Mouse (Mus musculus) erythroblast, embryonic 14.5 days (primary cell): ENCODE data around the gene Brms1. TPM values are rescaled to one million over a fixed set of nuclear protein-coding genes. Genes with fewer than 3 reads are reported as not detected.
"Not testable (repeated sequence)": the region's sequence is repeated elsewhere in the genome, so short reads cannot be mapped to it uniquely, and the experiment has no call there.

Source experiments
- H3K27me3 ChIP-seq: 2 replicates; pipeline ENCODE4 v1.6.1; 2012; ENCODE audit warnings: inconsistent platforms; ENCODE audit not compliant: control insufficient read depth
- H3K36me3 ChIP-seq: 2 replicates; pipeline ENCODE4 v1.6.1; 2012; ENCODE audit warnings: mild to moderate bottlenecking, inconsistent platforms; ENCODE audit not compliant: control insufficient read depth
- H3K4me1 ChIP-seq: 2 replicates; pipeline ENCODE4 v1.6.1; 2012; ENCODE audit warnings: inconsistent platforms; ENCODE audit not compliant: control insufficient read depth
- H3K4me3 ChIP-seq: replicated peaks from 2 replicates; pipeline ENCODE3; 2012; ENCODE audit warnings: moderate library complexity, mild to moderate bottlenecking, inconsistent platforms
- H3K9me3 ChIP-seq: 2 replicates; pipeline ENCODE4 v1.6.1; 2012; ENCODE audit warnings: low read length, inconsistent platforms, mixed read lengths; ENCODE audit not compliant: control insufficient read depth
- GATA1 ChIP-seq: IDR thresholded peaks from 2 replicates; pipeline ENCODE4 v1.6.1; 2012; ENCODE audit warnings: low read length, inconsistent platforms, mixed read lengths
- TAL1 ChIP-seq: IDR thresholded peaks from 3 replicates; pipeline ENCODE4 v1.6.1; 2012; ENCODE audit warnings: low read length, inconsistent platforms, mixed read lengths
- polyA plus RNA-seq: library from polyadenylated mRNA; stranded (reverse); fragments of >175 nt; gene quantifications from 2 replicates; pipeline ENCODE4 v1.2.3, GENCODE M21; 2012

Brms1 gene
- 4.1 and 7.0 TPM in 2 replicates for polyA plus RNA-seq

DNA sequence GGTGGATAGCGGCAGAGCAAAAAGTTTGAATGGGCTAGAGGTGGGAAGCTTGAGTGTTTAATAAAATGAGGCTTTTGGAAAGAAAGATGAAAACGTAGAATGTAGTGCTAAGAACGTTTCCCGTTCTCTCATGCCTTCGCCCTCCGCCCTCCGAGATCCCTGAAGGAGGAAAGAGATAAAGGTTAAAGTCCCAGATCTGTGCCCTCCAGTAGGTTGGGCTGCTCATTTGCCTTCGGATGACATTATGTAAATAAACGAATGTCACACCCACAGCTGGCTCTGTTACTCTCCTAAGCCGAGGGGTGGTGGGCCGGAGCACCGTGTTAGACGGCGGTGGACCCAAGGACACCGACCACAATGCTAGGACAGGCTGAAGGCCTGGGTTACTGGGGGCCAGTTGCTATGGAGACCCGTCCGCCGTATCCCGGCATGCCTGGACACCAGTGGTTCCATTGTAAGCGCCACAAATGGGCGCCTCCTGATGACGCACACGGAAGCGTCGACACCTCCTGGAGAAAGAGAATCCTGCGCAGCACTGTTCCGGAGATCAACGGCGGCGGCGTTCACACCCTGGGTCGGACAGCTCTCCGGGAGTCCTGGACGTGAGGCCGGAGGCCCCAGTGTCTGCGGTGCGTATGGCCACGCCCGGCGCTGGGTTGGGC is at the start of gene Brms1:
Gene Brms1 (plus strand): TSS at position 493 of the 662 bp plus-strand sequence.
- Histone ChIP-seq H3K36me3 (peaks cover 20% of the 10 kb centered on the region), H3K9me3 (no peaks in the 10 kb centered on the region), H3K4me3 (peak within 1 kb of the TSS; percentile 72), H3K4me1 (peaks cover 53% of the 10 kb centered on the region), H3K27me3 (peaks cover 26% of the 10 kb centered on the region)
- TF ChIP-seq GATA1 (no peak; the same call in 1 of the 2 replicates), TAL1 (no peak)

DNA sequence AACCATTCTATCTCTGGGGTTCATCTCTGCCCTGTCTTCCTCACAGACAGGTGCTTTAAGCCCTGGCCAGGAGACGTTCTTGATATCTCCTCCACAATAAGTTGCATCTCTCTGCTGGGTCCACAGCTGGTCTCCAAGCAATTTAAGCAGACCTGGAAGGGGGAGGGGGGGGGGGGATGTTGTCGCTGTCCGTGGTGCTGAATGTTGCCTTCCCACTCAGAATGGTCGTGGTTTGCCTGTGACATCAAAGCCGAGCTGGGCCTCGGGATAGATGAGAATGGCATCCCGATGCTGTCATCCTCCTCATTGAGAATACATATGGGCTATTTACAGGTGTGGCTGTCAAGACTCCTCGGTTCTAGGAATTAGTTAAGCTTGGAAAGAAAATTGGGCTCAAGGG is 48.8 kb upstream of the Brms1 start:
- H3K4me3 ChIP-seq: no peak overlapping the region

DNA sequence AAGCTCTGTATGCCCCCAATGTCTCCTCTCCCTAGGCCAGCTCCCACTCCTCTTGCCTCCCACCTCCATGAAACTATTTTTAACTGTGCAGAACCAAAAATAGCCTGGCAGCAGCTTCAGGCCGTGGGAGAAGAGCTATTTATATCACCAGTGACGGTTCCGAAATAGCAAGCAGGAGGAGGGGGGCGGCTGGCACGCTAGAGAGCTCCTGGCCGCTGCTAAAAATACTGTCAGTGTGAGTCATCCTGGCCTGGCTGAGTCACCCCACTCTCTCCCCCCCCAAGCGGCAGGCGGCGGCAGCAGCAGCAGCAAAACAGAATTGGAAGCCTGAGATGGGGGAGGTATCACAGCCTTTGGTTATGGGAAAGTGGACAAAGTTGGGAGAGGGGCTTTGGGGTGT is 48.2 kb upstream of the Brms1 start:
- TF ChIP-seq TAL1 (no peak), GATA1 (no peak)
- H3K36me3 ChIP-seq: no peaks in the 10 kb centered on the region
- no peak overlapping the region for H3K4me3 ChIP-seq
- H3K9me3 ChIP-seq: no peaks in the 10 kb centered on the region
- H3K4me1 ChIP-seq: no peaks in the 10 kb centered on the region
- peaks cover 47% of the 10 kb centered on the region for H3K27me3 ChIP-seq

More for the DNA sequence above, 48.8 kb upstream of the Brms1 start:
- Histone ChIP-seq H3K9me3 (no peaks in the 10 kb centered on the region), H3K27me3 (peaks cover 44% of the 10 kb centered on the region), H3K4me1 (no peaks in the 10 kb centered on the region), H3K36me3 (no peaks in the 10 kb centered on the region)
- TF ChIP-seq TAL1 (no peak), GATA1 (no peak)

DNA sequence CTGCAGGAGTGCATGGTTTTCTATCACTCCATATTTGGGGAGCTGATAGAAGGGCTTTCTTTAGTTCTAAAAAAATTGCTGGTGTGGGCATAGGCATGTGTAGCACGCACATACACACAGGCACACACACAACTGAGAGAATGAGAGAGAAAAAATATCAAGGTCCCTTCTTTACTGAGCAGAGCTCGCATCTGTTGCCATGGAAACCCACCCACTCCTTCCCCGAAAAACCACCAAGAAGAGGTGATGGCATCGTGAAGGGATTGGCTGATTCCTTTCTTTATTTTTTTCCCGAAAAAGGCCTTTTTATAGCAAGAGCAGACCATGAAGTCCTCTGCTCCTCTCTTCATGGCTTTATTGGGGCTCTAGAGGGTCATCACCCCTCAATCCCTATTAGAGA is 47.1 kb upstream of the Brms1 start:
- Histone ChIP-seq H3K36me3 (no peaks in the 10 kb centered on the region), H3K4me1 (no peaks in the 10 kb centered on the region), H3K27me3 (peaks cover 46% of the 10 kb centered on the region), H3K9me3 (no peaks in the 10 kb centered on the region), H3K4me3 (no peak overlapping the region)
- no peak for TF ChIP-seq TAL1
- no peak for TF ChIP-seq GATA1

DNA sequence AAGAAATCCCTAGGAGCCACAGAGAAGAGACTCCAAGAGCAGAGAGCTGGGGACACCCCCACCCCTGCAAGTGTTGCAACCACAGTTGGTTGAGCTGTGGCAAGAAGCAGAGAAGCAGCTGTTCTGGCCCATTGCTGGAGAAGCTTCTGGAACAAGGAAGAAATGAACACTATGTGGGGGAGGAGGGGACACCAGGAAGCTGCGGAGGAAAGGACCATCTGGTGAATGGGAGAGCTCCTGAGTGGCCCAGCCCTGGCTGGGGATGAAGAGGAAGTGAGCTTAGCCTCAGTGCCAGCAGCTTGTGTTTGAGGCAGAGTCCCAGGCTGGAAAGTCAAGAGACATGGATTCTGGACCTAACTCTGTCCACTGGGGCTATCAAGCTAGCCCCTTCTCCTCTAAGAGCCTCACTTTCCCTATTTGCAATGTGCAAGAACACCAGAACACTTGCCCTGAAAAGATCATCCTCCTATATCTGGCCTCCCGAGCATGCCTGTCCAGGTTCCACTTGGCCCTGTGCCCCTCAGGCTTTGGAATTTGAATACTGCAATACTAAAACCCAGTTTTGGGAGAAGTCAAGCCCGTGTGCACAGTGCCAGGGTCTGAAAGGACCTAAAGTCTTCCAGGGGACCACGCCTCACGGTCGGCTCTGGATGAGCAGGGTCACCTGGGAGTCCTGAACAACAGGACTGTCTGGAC is 41.6 kb upstream of the Brms1 start:
- TF ChIP-seq GATA1 (no peak), TAL1 (no peak)
- no peaks in the 10 kb centered on the region for H3K9me3 ChIP-seq
- no peaks in the 10 kb centered on the region for H3K36me3 ChIP-seq
- H3K4me3 ChIP-seq: no peak overlapping the region
- peaks cover 15% of the 10 kb centered on the region for H3K27me3 ChIP-seq
- peaks cover 4% of the 10 kb centered on the region for H3K4me1 ChIP-seq

DNA sequence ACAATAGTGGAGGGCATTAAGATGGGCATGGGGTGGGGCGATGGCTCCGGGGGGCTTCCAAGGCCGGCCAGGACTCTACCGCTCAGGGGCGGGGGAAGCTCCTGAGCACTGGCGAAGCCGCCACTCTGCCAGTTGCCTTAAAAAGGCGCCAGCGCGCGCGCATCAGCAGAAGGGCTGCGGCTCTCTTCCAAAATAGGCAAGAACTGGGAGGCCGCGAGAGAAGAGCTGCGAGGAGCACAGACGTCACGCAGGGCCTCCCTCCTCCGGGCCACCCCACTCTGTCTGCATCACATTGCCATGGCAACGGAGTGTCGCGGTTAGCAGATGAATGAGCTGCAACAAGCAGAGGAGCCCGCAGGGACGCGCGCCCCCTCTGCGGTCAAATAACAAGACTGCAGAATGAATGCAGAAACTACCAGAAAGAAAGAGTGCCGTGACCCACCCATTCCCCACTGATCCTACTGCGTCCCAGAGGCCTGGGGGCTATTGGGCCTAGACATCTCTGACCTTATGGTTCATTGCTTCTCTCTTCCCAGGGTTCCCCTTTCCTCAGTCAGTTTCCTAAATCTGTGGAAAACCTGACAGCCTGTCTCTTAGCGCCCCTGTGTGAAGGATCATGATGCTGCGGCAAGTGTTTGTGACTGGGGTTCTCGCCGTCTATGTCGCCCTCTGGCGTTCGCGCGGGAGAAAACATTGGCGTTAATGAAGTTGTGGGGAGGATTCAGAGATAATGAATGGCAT is 39.3 kb upstream of the Brms1 start:
- Histone ChIP-seq H3K4me1 (peaks cover 4% of the 10 kb centered on the region), H3K9me3 (peaks cover 3% of the 10 kb centered on the region), H3K4me3 (no peak overlapping the region), H3K36me3 (no peaks in the 10 kb centered on the region), H3K27me3 (peaks cover 15% of the 10 kb centered on the region)
- no peak for TF ChIP-seq GATA1
- no peak for TF ChIP-seq TAL1

DNA sequence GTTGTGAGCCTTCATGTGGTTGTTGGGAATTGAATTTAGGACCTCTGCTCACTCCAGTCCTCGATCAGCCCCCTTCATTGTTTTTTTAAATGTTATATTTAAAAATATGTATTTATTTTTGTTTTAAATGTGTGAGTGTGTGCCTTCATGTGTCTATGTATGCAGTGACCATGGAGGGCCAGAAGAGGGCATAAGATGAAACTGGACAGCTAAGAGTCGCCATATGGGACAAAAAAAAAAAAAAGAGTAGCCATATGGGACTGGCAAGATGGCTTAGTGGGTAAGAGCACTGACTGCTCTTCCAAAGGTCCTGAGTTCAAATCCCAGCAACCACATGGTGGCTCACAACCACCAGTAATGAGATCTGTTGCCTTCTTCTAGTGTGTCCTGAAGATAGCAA is 37.5 kb upstream of the Brms1 start:
- not testable (repeated sequence) for H3K4me1 ChIP-seq, H3K4me3 ChIP-seq, H3K36me3 ChIP-seq, H3K9me3 ChIP-seq
- peaks cover 10% of the 10 kb centered on the region for H3K27me3 ChIP-seq

DNA sequence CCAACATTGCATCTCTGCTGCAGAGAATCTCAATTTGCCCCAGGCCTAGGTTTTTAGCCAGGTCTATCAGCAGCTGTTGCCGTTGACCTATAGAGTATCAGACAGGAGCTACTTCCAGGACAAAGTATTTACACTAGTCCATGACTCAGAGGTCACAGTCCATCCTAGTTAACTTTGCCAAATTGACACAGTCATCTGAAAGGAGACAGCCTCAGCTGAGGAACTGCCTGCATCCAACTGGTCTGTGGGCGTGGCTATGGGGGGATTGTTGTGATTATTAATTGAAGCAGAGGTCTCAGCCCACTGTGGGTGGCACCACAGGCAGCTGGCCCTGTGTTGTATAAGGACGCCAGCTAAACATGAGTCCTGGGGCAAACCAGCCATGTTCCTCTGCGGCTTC is 36.2 kb upstream of the Brms1 start:
- TF ChIP-seq GATA1: no peak
- TF ChIP-seq TAL1: no peak
- H3K4me3 ChIP-seq: no peak overlapping the region
- H3K9me3 ChIP-seq: peaks cover 3% of the 10 kb centered on the region
- H3K27me3 ChIP-seq: peaks cover 10% of the 10 kb centered on the region
- no peaks in the 10 kb centered on the region for H3K36me3 ChIP-seq
- peaks cover 4% of the 10 kb centered on the region for H3K4me1 ChIP-seq

DNA sequence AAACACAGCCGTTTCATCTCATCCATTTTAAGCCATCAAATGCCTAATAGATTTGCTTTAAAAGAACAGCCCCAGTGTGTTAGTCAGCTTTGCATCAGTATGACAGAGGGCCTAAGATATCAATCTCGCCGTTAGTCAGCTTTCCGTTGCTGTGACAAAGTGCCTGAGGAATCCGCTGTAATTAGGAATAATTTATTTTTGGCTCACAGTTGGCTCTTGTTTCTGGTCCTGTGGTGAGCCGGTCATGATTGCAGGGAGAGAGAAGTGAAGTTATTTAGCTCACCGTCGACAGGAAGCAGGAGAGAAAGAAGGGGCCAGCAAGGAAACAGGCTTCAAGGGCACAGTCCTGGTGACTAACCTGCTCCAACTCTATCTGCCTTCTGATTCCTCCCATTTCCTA is 28.0 kb upstream of the Brms1 start:
- Histone ChIP-seq H3K9me3 (no peaks in the 10 kb centered on the region), H3K36me3 (no peaks in the 10 kb centered on the region), H3K4me3 (no peak overlapping the region), H3K27me3 (peaks cover 4% of the 10 kb centered on the region; the same call in 1 of the 2 replicates), H3K4me1 (peaks cover 2% of the 10 kb centered on the region; the same call in 1 of the 2 replicates)
- no peak for TF ChIP-seq GATA1
- TF ChIP-seq TAL1: no peak
